Mouse (Mus musculus) lung, postnatal 0 days (tissue): ENCODE results near the gene Itpkc. TPM values are rescaled to one million over a fixed set of nuclear protein-coding genes. Genes with fewer than 3 reads are reported as not detected.

Experiments used
- ATAC-seq: fragments of 200-750 bp; cut with Nextera tagmentation; 2 replicates; pipeline ENCODE4 v1.8.0; 2017; ENCODE audit warnings: moderate library complexity
- DNase-seq: peaks from one replicate; pipeline ENCODE4 v3.0.0-alpha.2; 2016; ENCODE audit warnings: low spot score
- H3K27ac ChIP-seq: fragments of 300-500 bp; sonication (generic); 2 replicates; pipeline ENCODE4 v1.5.1; 2014; ENCODE audit warnings: antibody characterized with exemption, mild to moderate bottlenecking, low read length, mixed read lengths
- H3K27me3 ChIP-seq: fragments of 300-500 bp; sonication (generic); replicated peaks from 2 replicates; pipeline ENCODE4 v1.6.1; 2014; ENCODE audit warnings: low read length, mixed read lengths; ENCODE audit not compliant: insufficient read depth
- H3K36me3 ChIP-seq: fragments of 300-500 bp; sonication (generic); 2 replicates; pipeline ENCODE4 v1.6.1; 2014; ENCODE audit warnings: low read length, mixed read lengths; ENCODE audit not compliant: insufficient read depth
- H3K4me1 ChIP-seq: fragments of 300-500 bp; sonication (generic); 2 replicates; pipeline ENCODE4 v1.6.1; 2014; ENCODE audit warnings: antibody characterized with exemption, low read depth, low read length, mixed read lengths; ENCODE audit not compliant: insufficient read depth
- H3K4me2 ChIP-seq: fragments of 300-500 bp; sonication (generic); replicated peaks from 2 replicates; pipeline ENCODE4 v1.6.1; 2014; ENCODE audit warnings: low read depth, mild to moderate bottlenecking, low read length, moderate library complexity, mixed read lengths
- H3K4me3 ChIP-seq: fragments of 300-500 bp; sonication (generic); 2 replicates; pipeline ENCODE4 v1.5.1; 2014; ENCODE audit warnings: low read depth, low read length
- H3K9ac ChIP-seq: fragments of 300-500 bp; sonication (generic); replicated peaks from 2 replicates; pipeline ENCODE4 v1.6.1; 2014; ENCODE audit warnings: low read depth, mild to moderate bottlenecking
- H3K9me3 ChIP-seq: fragments of 300-500 bp; sonication (generic); 2 replicates; pipeline ENCODE4 v1.6.1; 2016; ENCODE audit warnings: low read length, mixed read lengths
- CTCF ChIP-seq: IDR thresholded peaks from 2 replicates; pipeline ENCODE4 v1.5.1; 2016; ENCODE audit warnings: antibody characterized with exemption, mild to moderate bottlenecking
- EP300 ChIP-seq: IDR thresholded peaks from 2 replicates; pipeline ENCODE4 v1.6.1; 2016; ENCODE audit warnings: antibody characterized with exemption, mild to moderate bottlenecking, control low read depth
- WGBS: fragments of 180-500 bp; shearing (Covaris S2); extraction: QIAGEN DNeasy Blood & Tissue Kit; methylation state at CpG from one replicate; pipeline ENCODE4 v1.1.7; 2014; 5-methylcytosine and 5-hydroxymethylcytosine counted together
- microRNA counts: library from miRNA; unstranded; fragments of <30 nt; microRNA quantifications from one replicate; lab custom pipeline; 2015
- microRNA-seq: library from miRNA; unstranded; fragments of <30 nt; microRNA quantifications from one replicate; pipeline ENCODE4, GENCODE M21; 2016
- polyA plus RNA-seq: library from polyadenylated mRNA; unstranded; fragments of >200 nt; fragmentation: Nextera tagmentation; extraction: Ambion mirVana; gene quantifications from 2 replicates; pipeline ENCODE4 v1.2.1, GENCODE M21; 2015

The Itpkc gene
- polyA plus RNA-seq, 1 experiment from 2014 or later, result 2.9 TPM

DNA sequence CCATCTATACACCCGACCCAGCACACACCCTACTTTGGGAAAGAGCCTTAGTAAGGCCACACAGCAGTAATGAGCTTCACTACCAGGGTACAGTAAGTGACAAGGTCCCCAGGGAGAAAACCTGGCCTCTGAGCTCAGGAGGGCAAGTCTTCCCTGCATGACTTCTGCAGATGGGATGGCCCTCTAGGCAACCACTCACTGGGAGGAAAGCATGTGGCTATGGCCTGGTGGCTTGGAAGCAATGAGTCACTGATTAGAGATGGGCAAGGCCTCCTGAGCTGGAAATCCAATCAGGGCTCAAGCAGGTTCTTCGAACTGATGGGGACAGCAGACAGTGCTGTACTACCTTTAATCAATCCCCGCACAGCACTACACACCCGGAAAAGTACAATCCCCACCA, 66.7 kb downstream of the Itpkc start:
- whole genome bisulfite sequencing, result 82% methylated on average over 4 of the region's 4 CpGs
- H3K4me2 ChIP-seq, result no peak overlapping the region
- no peaks in the 10 kb centered on the region for H3K9me3 ChIP-seq
- ATAC-seq (no peak), DNase-seq (no peak)
- no peak overlapping the region for H3K4me3 ChIP-seq
- peaks cover 18% of the 10 kb centered on the region; the same call in 1 of the 2 replicates for H3K36me3 ChIP-seq
- H3K27ac ChIP-seq, result no peak overlapping the region
- H3K9ac ChIP-seq, result no peak overlapping the region
- peaks cover 36% of the 10 kb centered on the region; the same call in 1 of the 2 replicates for H3K4me1 ChIP-seq
- no peak for TF ChIP-seq CTCF
- no peak for TF ChIP-seq EP300
- no peaks in the 10 kb centered on the region for H3K27me3 ChIP-seq

DNA sequence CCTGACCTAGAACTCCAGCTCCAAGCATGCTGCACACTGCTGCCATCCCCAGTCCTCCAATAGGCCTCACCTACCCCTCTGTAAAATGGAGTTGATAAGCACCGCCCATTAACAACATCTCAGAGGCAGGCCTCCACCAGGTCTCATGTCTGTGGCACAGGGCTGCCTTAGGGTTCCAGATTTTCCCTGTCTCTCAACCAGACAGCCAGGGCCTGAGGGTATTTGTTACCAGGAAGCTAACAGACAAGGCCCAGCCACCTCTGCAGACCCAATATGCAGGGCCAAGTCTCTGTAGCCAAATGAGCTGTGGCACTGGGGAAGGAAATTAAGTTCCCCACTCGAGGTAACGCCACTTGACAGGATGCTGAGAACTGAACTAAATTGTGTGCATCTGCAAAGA, 67.5 kb downstream of the Itpkc start:
- DNase-seq (no peak), ATAC-seq (no peak)
- H3K27ac ChIP-seq, result peak overlapping the region; percentile 65; the same call in 1 of the 2 replicates
- no peak overlapping the region for H3K9ac ChIP-seq
- TF ChIP-seq EP300, result no peak
- no peak for TF ChIP-seq CTCF
- no peaks in the 10 kb centered on the region for H3K9me3 ChIP-seq
- no peak overlapping the region for H3K4me3 ChIP-seq
- H3K36me3 ChIP-seq, result peaks cover 18% of the 10 kb centered on the region; the same call in 1 of the 2 replicates
- H3K4me2 ChIP-seq, result no peak overlapping the region
- H3K4me1 ChIP-seq, result peaks cover 36% of the 10 kb centered on the region; the same call in 1 of the 2 replicates
- H3K27me3 ChIP-seq, result no peaks in the 10 kb centered on the region
- WGBS, result 76% methylated on average over 3 of the region's 3 CpGs

DNA sequence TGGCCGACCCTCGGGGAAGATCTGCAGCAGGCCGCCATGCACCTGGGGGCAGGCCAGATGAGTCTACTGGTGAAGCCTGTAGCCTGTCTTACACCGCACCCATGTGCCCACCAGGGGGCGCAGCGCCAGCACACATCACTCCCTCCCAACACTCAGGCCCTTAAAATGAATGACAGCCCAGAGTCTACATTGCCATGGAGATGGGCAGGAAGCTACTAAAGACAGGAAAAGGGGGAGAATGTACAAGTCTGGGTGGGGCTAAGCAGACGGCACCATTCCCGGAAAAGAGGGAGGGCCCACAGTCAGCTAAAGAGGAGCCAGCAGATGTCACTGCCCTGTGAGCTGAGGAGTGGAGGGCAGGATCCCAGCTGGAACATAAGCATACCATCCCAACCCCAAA, 68.6 kb downstream of the Itpkc start:
- Histone ChIP-seq H3K27me3 (no peaks in the 10 kb centered on the region), H3K4me3 (no peak overlapping the region), H3K4me2 (no peak overlapping the region; the same call in 1 of the 2 replicates), H3K27ac (peak overlapping the region; percentile 65), H3K9ac (no peak overlapping the region), H3K9me3 (no peaks in the 10 kb centered on the region), H3K4me1 (peaks cover 29% of the 10 kb centered on the region; the same call in 1 of the 2 replicates), H3K36me3 (peaks cover 18% of the 10 kb centered on the region; the same call in 1 of the 2 replicates)
- ATAC-seq (peak; percentile 95), DNase-seq (peak; percentile 98)
- WGBS, result 7% methylated on average over 8 of the region's 8 CpGs
- peak; percentile 86 for TF ChIP-seq EP300
- TF ChIP-seq CTCF, result peak; percentile 99

DNA sequence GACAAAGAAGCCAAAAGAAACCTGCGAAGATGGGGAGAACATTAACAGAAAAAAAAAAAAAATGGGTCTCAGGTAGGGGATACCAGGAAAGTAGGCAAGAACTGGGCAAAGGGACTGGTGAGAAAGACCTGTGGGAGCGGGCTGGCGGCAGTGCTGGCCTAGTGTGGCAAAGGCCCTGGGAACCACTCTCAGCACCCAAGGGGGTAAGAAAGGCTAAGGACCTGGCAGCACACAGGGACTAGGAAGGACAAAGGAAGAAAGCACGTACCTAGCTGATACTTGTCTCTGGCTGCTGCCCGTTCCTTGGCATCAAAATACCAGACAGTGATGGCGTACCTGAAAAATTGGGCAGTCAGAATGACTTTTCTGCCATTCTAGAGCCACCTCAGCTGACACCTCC, 69.2 kb downstream of the Itpkc start:
- Histone ChIP-seq H3K27me3 (no peaks in the 10 kb centered on the region), H3K4me2 (no peak overlapping the region), H3K4me1 (peaks cover 23% of the 10 kb centered on the region; the same call in 1 of the 2 replicates), H3K9ac (no peak overlapping the region), H3K36me3 (peaks cover 18% of the 10 kb centered on the region; the same call in 1 of the 2 replicates), H3K4me3 (no peak overlapping the region), H3K27ac (no peak overlapping the region), H3K9me3 (no peaks in the 10 kb centered on the region)
- 97% methylated on average over 6 of the region's 6 CpGs for WGBS
- TF ChIP-seq CTCF, result no peak
- TF ChIP-seq EP300, result no peak
- no peak for DNase-seq
- no peak for ATAC-seq

DNA sequence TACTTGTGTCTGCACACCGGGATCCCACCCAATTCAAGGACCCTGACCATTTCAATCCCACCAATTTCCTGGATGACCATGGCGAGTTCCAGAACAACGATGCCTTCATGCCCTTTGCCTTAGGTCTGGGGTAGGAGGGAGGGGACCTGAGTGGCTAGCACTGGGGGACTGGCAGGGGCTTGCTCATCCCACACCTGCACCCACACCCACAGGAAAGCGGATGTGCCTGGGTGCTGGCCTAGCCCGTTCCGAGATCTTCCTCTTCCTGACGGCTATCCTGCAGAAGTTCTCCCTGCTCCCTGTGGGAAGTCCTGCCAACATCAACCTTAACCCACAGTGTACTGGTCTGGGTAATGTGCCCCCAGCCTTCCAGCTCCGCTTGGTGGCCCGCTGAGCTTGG, 70.3 kb downstream of the Itpkc start:
- ATAC-seq, result no peak
- H3K4me1 ChIP-seq, result peaks cover 12% of the 10 kb centered on the region; the same call in 1 of the 2 replicates

More for the DNA sequence above, 70.3 kb downstream of the Itpkc start:
- Histone ChIP-seq H3K9ac (no peak overlapping the region), H3K27me3 (no peaks in the 10 kb centered on the region), H3K9me3 (no peaks in the 10 kb centered on the region), H3K4me2 (no peak overlapping the region), H3K27ac (no peak overlapping the region), H3K4me3 (no peak overlapping the region), H3K36me3 (peaks cover 18% of the 10 kb centered on the region; the same call in 1 of the 2 replicates)
- TF ChIP-seq EP300 (no peak), CTCF (no peak)
- 95% methylated on average over 9 of the region's 9 CpGs for WGBS
- no peak for DNase-seq

MicroRNAs encoded within 50 kb of the gene (microRNA counts, 519-probe panel; counts per million panel counts)
- not detected for microRNA mmu-miR-1191 (lab: Ali Mortazavi, UCI)

Small RNA genes within 50 kb of the gene (microRNA-seq; reads per million reads assigned to microRNA genes)
- gene Mir1191 (1.2 reads per million), gene Mir3101 (not detected)

Other genes with a start within 250 kb of the Itpkc start
- not detected in 2 replicates for gene Cyp2a12, start 199.6 kb downstream of the Itpkc start, polyA plus RNA-seq
- 585 and 665 TPM in 2 replicates for gene Cyp2f2, start 108.8 kb downstream of the Itpkc start, polyA plus RNA-seq
- 0.14 TPM in 1 of 2 replicates, not detected in the other for gene Cyp2t4, start 74.9 kb downstream of the Itpkc start, polyA plus RNA-seq
- gene Egln2, start 61.9 kb downstream of the Itpkc start, polyA plus RNA-seq, result 68.0 and 75.1 TPM in 2 replicates
- 79.6 and 82.3 TPM in 2 replicates for gene Rab4b, start 49.8 kb downstream of the Itpkc start, polyA plus RNA-seq
- 0.35 TPM in 1 of 2 replicates, not detected in the other for gene Gm21983, start 47.6 kb downstream of the Itpkc start, polyA plus RNA-seq
- 24.9 and 31.5 TPM in 2 replicates for gene Mia, start 47.5 kb downstream of the Itpkc start, polyA plus RNA-seq
- 2.5 TPM in 2 replicates for gene BC024978, start 32.9 kb downstream of the Itpkc start, polyA plus RNA-seq
- 69.7 and 75.8 TPM in 2 replicates for gene Snrpa, start 32.4 kb downstream of the Itpkc start, polyA plus RNA-seq
- 21.3 and 23.6 TPM in 2 replicates for gene Coq8b, start 4.4 kb upstream of the Itpkc start, polyA plus RNA-seq
- gene Numbl, start 29.8 kb upstream of the Itpkc start, polyA plus RNA-seq, result 11.6 and 11.7 TPM in 2 replicates
- gene Ltbp4, start 109.0 kb upstream of the Itpkc start, polyA plus RNA-seq, result 99.9 and 103 TPM in 2 replicates
- 31.1 and 31.2 TPM in 2 replicates for gene Shkbp1, start 127.4 kb upstream of the Itpkc start, polyA plus RNA-seq
- gene Gm20479, start 128.8 kb upstream of the Itpkc start, polyA plus RNA-seq, result not detected in 2 replicates
- 0.20 and 0.21 TPM in 2 replicates for gene Sptbn4, start 219.0 kb upstream of the Itpkc start, polyA plus RNA-seq
- gene Blvrb, start 219.3 kb upstream of the Itpkc start, polyA plus RNA-seq, result 61.7 and 63.4 TPM in 2 replicates
- gene Sertad3, start 245.1 kb upstream of the Itpkc start, polyA plus RNA-seq, result 33.0 TPM in 2 replicates